Mouse (Mus musculus) forebrain, embryonic 13.5 days (tissue): ENCODE results near the gene Yae1d1. TPM values are rescaled to one million over a fixed set of nuclear protein-coding genes. Genes with fewer than 3 reads are reported as not detected.
A peak's percentile ranks its signal among the peaks of the same experiment; 100 is the strongest.

Source experiments
- ATAC-seq: fragments of 200-750 bp; cut with Nextera tagmentation; 2 replicates; pipeline ENCODE4 v1.8.0; 2017
- H3K27ac ChIP-seq: fragments of 300-500 bp; sonication (generic); 2 replicates; pipeline ENCODE4 v1.5.1; 2015; ENCODE audit warnings: inconsistent platforms, mild to moderate bottlenecking, moderate library complexity
- H3K27me3 ChIP-seq: fragments of 300-500 bp; sonication (generic); 2 replicates; pipeline ENCODE4 v1.6.1; 2015; ENCODE audit warnings: mild to moderate bottlenecking, inconsistent platforms
- H3K36me3 ChIP-seq: fragments of 300-500 bp; sonication (generic); 2 replicates; pipeline ENCODE4 v1.6.1; 2015; ENCODE audit warnings: mild to moderate bottlenecking, inconsistent platforms; ENCODE audit not compliant: poor library complexity, severe bottlenecking
- H3K4me1 ChIP-seq: fragments of 300-500 bp; sonication (generic); 2 replicates; pipeline ENCODE4 v1.6.1; 2015; ENCODE audit warnings: inconsistent platforms
- H3K4me2 ChIP-seq: fragments of 300-500 bp; sonication (generic); 2 replicates; pipeline ENCODE4 v1.6.1; 2015; ENCODE audit warnings: inconsistent platforms, mild to moderate bottlenecking, moderate library complexity
- H3K4me3 ChIP-seq: fragments of 300-500 bp; sonication (generic); 2 replicates; pipeline ENCODE4 v1.5.1; 2015; ENCODE audit warnings: mild to moderate bottlenecking, inconsistent platforms
- H3K9ac ChIP-seq: fragments of 300-500 bp; sonication (generic); 2 replicates; pipeline ENCODE4 v1.6.1; 2015; ENCODE audit warnings: mild to moderate bottlenecking, inconsistent platforms
- H3K9me3 ChIP-seq: fragments of 300-500 bp; sonication (generic); replicated peaks from 2 replicates; pipeline ENCODE4 v1.6.1; 2016; ENCODE audit warnings: inconsistent platforms
- WGBS: fragments of 180-500 bp; shearing (Covaris S2); methylation state at CpG from one replicate; pipeline ENCODE4 v1.1.7; 2015; 5-methylcytosine and 5-hydroxymethylcytosine counted together
- polyA plus RNA-seq: library from polyadenylated mRNA; unstranded; fragments of >200 nt; fragmentation: Nextera tagmentation; extraction: Ambion mirVana; gene quantifications from 2 replicates; pipeline ENCODE4 v1.2.1, GENCODE M21; 2015

The Yae1d1 gene
- 118 and 119 TPM in 2 replicates for polyA plus RNA-seq

GRCm38 (mm10) chr13:17992697-17993514 is at the start of gene Yae1d1:
TSS of gene Yae1d1 (minus strand) at chr13:17993349.
- H3K9me3 ChIP-seq = no peaks in the 10 kb centered on the region
- H3K4me2 ChIP-seq = peak within 1 kb of the TSS; percentile 82
- peak within 1 kb of the TSS; percentile 85 for H3K9ac ChIP-seq
- H3K36me3 ChIP-seq = 0 out of 2 replicates have a peak, but pooled peaks cover 2% of the 10 kb centered on the region
- WGBS = under 1% methylated on average over 54 of the region's 54 CpGs
- peaks cover 11% of the 10 kb centered on the region for H3K4me1 ChIP-seq
- ATAC-seq = peak; percentile 99
- peak within 1 kb of the TSS; percentile 75 for H3K27ac ChIP-seq
- no peaks in the 10 kb centered on the region for H3K27me3 ChIP-seq
- peak within 1 kb of the TSS; percentile 85 for H3K4me3 ChIP-seq

GRCm38 (mm10) chr13:18038814-18039213 is 45.7 kb upstream of the Yae1d1 start:
- WGBS = 81% methylated on average over 2 of the region's 2 CpGs
- ATAC-seq = no peak
- no peak overlapping the region for H3K4me3 ChIP-seq

GRCm38 (mm10) chr13:18016604-18017003 is 23.5 kb upstream of the Yae1d1 start:
- ATAC-seq = no peak
- Histone ChIP-seq H3K27me3 (no peaks in the 10 kb centered on the region), H3K9ac (no peak overlapping the region), H3K4me1 (no peaks in the 10 kb centered on the region), H3K27ac (no peak overlapping the region), H3K9me3 (no peaks in the 10 kb centered on the region), H3K36me3 (no peaks in the 10 kb centered on the region), H3K4me3 (no peak overlapping the region), H3K4me2 (no peak overlapping the region)
- 75% methylated on average over 3 of the region's 3 CpGs for WGBS

More at GRCm38 (mm10) chr13:18038814-18039213, 45.7 kb upstream of the Yae1d1 start:
- Histone ChIP-seq H3K36me3 (no peaks in the 10 kb centered on the region), H3K9ac (no peak overlapping the region), H3K4me1 (no peaks in the 10 kb centered on the region), H3K9me3 (no peaks in the 10 kb centered on the region), H3K27me3 (no peaks in the 10 kb centered on the region), H3K27ac (no peak overlapping the region), H3K4me2 (no peak overlapping the region)

DNA sequence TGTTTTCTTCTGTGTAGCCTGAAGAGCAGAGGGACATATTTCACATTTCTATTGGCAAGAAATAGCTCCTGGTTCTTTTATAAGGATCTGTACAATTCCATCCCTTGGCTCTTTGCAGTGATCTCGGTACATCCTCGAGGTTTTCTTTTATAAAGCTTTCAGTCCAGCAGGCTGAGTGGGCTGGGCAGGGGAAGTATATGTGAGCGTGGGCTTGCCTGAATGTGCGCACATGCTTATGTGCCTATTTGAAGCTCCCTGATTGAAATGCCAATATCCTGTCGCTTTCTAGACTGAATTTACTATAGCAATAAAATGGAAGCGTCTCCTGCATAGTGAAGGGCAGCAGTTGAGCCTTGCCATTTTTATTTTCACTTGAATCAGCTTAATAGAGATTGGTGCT is 20.1 kb upstream of the Yae1d1 start:
- Histone ChIP-seq H3K27ac (no peak overlapping the region), H3K27me3 (no peaks in the 10 kb centered on the region), H3K9ac (no peak overlapping the region), H3K36me3 (no peaks in the 10 kb centered on the region), H3K4me1 (no peaks in the 10 kb centered on the region), H3K4me3 (no peak overlapping the region), H3K9me3 (no peaks in the 10 kb centered on the region), H3K4me2 (no peak overlapping the region)
- WGBS = 76% methylated on average over 6 of the region's 6 CpGs
- ATAC-seq = no peak

DNA sequence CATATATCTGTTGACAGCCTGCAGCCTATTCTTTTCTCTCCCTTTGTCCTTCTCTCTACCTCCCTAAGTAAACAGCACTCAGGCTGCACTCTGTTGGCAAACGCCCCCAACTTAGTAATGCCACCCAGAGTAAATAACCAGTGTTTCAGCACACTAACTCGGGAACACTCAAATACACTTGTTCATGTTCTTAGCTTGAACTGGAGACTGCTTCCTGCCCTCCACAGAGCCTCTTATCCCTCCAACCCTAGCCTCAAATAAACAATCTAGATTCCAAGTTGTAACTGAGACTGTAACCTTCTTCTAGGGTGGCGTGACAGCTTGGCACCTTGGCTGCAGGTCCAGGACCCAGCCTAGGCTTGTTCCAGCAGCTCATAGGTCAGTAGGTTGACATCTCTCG is 17.9 kb upstream of the Yae1d1 start:
- Histone ChIP-seq H3K36me3 (no peaks in the 10 kb centered on the region), H3K4me1 (no peaks in the 10 kb centered on the region)

DNA sequence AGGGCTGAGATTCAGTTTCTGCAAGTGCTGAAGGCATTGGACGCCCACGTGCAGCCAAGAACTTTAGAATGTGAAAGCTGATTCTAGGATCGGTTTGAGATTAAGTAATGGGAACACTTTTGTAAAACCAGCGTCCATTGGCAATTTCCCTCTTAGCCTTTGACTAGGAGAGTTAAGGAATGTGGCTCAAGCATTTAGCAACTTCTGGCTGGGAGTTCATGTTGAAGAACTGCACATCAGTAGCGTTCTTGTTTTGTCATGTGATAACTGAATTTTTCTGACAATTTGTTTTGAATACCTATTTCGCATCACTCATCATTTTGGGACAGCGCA is 332 bp upstream of the Yae1d1 start:
- ATAC-seq = no peak
- peak overlapping the region; percentile 85 for H3K9ac ChIP-seq
- peak overlapping the region; percentile 85 for H3K4me3 ChIP-seq
- no peaks in the 10 kb centered on the region for H3K27me3 ChIP-seq
- 34% methylated on average over 7 of the region's 7 CpGs for WGBS
- H3K4me1 ChIP-seq = peaks cover 11% of the 10 kb centered on the region
- H3K9me3 ChIP-seq = no peaks in the 10 kb centered on the region
- peak overlapping the region; percentile 82 for H3K4me2 ChIP-seq
- H3K27ac ChIP-seq = no peak overlapping the region
- H3K36me3 ChIP-seq = 0 out of 2 replicates have a peak, but pooled peaks cover 2% of the 10 kb centered on the region

More for the DNA sequence above, 17.9 kb upstream of the Yae1d1 start:
- Histone ChIP-seq H3K9ac (no peak overlapping the region), H3K4me2 (no peak overlapping the region), H3K27ac (no peak overlapping the region), H3K4me3 (no peak overlapping the region), H3K9me3 (no peaks in the 10 kb centered on the region), H3K27me3 (no peaks in the 10 kb centered on the region)
- WGBS = 81% methylated on average over 4 of the region's 4 CpGs
- ATAC-seq = no peak

DNA sequence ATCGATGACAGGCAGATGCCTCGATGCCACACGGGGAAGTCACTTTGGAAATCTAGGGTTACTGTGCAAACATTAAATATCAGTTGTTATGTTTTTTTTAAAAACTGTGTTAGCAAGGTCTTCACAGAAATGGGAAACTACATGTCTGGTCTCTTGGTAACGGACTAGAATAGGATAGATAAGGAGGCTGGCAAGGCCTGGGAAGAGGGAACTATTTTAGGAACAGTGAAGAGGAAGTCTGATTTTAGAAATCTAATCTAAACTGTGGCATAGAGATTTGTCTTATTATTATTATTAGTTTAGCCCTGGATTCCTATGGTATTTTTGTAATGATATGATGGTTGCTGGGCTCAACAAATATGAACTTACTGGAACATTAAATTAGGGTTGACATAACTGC is 1.1 kb downstream of the Yae1d1 start:
- H3K27me3 ChIP-seq = no peaks in the 10 kb centered on the region
- H3K36me3 ChIP-seq = peaks cover 10% of the 10 kb centered on the region
- peak overlapping the region; percentile 85 for H3K4me3 ChIP-seq
- no peak overlapping the region for H3K27ac ChIP-seq
- H3K9ac ChIP-seq = no peak overlapping the region
- H3K4me1 ChIP-seq = peaks cover 11% of the 10 kb centered on the region
- WGBS = 88% methylated on average over 4 of the region's 4 CpGs
- H3K9me3 ChIP-seq = no peaks in the 10 kb centered on the region
- ATAC-seq = no peak
- peak overlapping the region; percentile 82 for H3K4me2 ChIP-seq

- H3K4me2 ChIP-seq = no peak overlapping the region
- no peaks in the 10 kb centered on the region for H3K4me1 ChIP-seq
- H3K36me3 ChIP-seq = peaks cover 41% of the 10 kb centered on the region
- no peaks in the 10 kb centered on the region for H3K27me3 ChIP-seq
- no peak overlapping the region for H3K9ac ChIP-seq
- 0 out of 2 replicates have a peak, but pooled peaks cover 3% of the 10 kb centered on the region for H3K9me3 ChIP-seq
- H3K27ac ChIP-seq = no peak overlapping the region
- WGBS = 52% methylated on average over 4 of the region's 4 CpGs
- 0 out of 2 replicates have a peak, but pooled peaks have one; percentile 21 for ATAC-seq
- H3K4me3 ChIP-seq = no peak overlapping the region
Measured at GRCm38 (mm10) chr13:17983194-17983593, 10.0 kb downstream of the Yae1d1 start.

DNA sequence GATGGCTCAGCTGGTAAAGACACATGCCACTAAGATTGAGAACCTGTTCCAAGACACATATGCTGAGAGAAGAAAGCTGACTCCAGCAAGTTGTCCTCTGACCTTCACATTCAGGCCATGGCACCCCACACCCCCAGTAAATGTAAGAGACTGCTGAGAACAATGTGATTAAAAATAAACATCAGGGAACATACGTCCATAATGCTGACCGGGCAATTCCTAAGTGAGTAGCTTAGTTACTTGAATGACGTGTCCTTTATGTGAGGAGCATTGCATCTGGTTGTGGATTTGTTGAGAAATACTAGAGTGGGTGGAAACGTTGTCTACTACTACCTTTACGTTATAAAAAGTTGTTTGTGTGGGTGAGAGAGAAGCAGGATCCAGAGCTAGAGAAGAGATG is 10.5 kb downstream of the Yae1d1 start:
- ATAC-seq = no peak
- Histone ChIP-seq H3K4me2 (no peak overlapping the region), H3K27me3 (no peaks in the 10 kb centered on the region), H3K27ac (no peak overlapping the region), H3K36me3 (peaks cover 39% of the 10 kb centered on the region), H3K9me3 (0 out of 2 replicates have a peak, but pooled peaks cover 3% of the 10 kb centered on the region), H3K4me3 (no peak overlapping the region), H3K4me1 (no peaks in the 10 kb centered on the region), H3K9ac (no peak overlapping the region)
- 91% methylated on average over 5 of the region's 5 CpGs for WGBS

DNA sequence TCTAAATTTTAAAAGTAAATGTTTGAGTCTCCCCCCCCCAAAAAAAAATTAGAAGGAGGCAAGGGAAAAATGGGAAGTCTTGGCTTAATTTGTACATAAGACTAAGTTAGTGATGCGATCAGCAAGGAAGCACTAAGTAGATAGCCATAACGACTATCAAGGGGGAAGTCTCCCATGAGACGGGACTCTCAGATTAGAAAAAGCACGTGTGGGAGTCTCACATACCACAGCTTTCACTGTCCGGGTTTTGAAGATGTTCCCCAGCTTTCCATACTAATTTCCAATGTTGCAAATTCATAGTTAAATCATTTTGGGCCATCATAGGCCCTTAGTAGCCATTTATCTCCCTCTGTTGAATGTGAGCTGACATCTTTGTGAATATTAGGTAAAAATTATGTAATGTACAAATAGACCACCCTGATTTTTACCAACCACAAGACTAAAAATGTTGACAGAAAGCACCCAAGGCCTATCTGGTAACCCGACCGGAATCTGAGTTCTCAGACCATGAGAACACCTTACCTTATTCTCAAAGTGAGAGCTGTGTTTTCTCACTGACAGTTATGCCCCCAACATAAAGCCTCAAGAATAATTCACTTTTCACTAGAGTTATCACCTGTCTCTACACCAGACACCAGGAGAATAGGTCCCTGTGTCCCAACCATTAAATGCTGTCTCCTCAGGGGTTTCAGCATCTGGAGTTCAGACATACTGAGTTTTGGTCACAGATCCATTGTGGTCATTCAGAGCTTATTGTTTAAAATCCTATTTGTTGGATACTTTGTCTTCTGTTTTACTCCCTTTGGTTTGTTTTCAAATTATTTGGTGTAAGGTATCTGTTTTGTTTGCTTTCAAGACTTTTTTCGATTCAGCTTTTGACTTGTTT is 16.1 kb downstream of the Yae1d1 start:
- Histone ChIP-seq H3K27me3 (no peaks in the 10 kb centered on the region), H3K4me2 (no peak overlapping the region), H3K4me1 (no peaks in the 10 kb centered on the region), H3K9me3 (0 out of 2 replicates have a peak, but pooled peaks cover 3% of the 10 kb centered on the region), H3K4me3 (no peak overlapping the region), H3K27ac (no peak overlapping the region), H3K36me3 (no peaks in the 10 kb centered on the region), H3K9ac (no peak overlapping the region)
- no peak for ATAC-seq
- 82% methylated on average over 8 of the region's 8 CpGs for WGBS

DNA sequence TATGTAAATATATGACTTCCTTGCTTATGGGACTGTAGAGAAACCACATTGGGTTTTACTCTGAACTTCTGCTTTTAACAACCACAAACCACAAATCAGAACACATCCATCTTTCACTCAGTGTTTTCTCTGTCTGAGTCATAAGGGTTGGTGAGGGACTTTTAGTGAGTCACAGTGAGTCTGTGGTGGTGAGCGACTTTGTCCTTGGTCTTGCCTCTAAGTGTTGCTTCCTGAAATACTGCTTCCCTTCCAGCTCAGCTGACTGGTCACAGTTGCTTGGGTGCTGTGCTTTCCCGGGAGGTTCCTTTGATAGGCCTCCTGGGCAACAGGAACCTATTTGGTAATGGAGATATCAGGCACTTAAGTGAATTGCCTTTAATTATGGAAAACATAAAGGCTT is 17.3 kb downstream of the Yae1d1 start:
- Histone ChIP-seq H3K4me2 (no peak overlapping the region), H3K4me1 (no peaks in the 10 kb centered on the region), H3K4me3 (no peak overlapping the region), H3K36me3 (no peaks in the 10 kb centered on the region), H3K27ac (no peak overlapping the region), H3K9ac (no peak overlapping the region), H3K27me3 (no peaks in the 10 kb centered on the region), H3K9me3 (0 out of 2 replicates have a peak, but pooled peaks cover 3% of the 10 kb centered on the region)
- no peak for ATAC-seq
- 74% methylated on average over 2 of the region's 2 CpGs for WGBS

DNA sequence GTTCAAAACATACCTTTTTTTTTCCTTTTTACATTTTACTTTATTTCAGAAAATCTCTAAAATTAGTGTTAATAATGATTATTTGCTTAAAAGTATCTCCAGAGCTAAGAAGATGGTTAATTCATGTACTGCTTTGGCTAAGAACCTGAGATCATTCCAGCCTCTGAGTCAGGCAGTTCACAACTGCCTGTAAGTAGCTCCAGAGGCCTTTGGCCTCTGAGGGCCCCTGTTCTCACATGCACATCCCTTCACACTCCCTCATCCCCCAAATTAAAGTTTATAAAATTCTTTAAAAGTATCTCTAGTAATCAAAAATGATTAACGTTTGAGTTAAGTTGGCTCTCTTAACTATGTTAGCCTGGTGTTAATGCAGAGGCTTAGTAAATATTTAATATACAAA is 17.7 kb downstream of the Yae1d1 start:
- no peaks in the 10 kb centered on the region for H3K27me3 ChIP-seq
- no peak overlapping the region for H3K4me2 ChIP-seq
- no peak overlapping the region for H3K4me3 ChIP-seq
- no peak overlapping the region for H3K9ac ChIP-seq
- ATAC-seq = no peak
- H3K27ac ChIP-seq = no peak overlapping the region
- H3K9me3 ChIP-seq = 0 out of 2 replicates have a peak, but pooled peaks cover 3% of the 10 kb centered on the region
- no peaks in the 10 kb centered on the region for H3K4me1 ChIP-seq
- WGBS = 84% methylated on average over 1 of the region's 1 CpGs
- H3K36me3 ChIP-seq = no peaks in the 10 kb centered on the region
